Mouse (Mus musculus) kidney, postnatal 14 days (tissue): ENCODE measurements at regions not wholly inside any gene's neighbourhood (a gene's known extent, or its start where the extent isn't known, plus 50 kb on each side); places are given as distances from the start of the nearest gene placed in this dataset.

Experiments
- DNase-seq: peaks from one replicate; pipeline ENCODE4 v3.0.0; 2022; ENCODE audit warnings: mixed read lengths

DNA sequence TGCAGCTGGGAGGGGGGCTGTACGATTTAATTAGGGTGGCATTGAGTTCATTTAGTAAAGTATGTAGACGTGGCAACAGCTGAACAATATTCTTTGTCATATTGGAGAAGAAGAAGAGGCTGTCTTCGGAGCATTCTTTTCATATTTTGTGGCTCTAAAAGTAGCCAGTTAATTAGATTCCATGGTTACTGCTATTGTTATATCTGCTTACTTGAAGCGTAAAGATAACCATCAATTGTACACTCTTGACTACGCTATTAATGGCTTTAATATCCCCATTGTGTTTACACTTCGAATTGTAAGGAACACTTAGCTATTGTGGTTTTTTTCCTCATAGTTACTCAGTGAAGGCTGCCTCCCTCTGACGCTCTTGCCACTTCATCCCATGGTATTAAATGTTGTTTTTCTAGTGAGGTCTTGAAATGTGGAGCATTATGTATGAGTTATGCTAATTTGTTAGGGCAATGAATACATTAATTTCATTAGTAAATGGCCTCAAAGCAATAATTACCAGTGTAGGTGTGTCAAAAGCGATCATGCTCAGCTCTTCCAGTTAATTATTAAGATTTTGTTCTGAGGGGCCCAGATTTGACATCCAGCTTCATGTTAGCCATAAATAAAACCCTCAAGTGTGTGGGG is 415.0 kb downstream of the Lmo4 start:
- DNase-seq: no peak

- no peak for DNase-seq
Measured at GRCm38 (mm10) chr3:143786889-143787288, 418.1 kb downstream of the Lmo4 start.

- DNase-seq: no peak
Measured at GRCm38 (mm10) chr3:143784353-143784791, 420.6 kb downstream of the Lmo4 start.

DNA sequence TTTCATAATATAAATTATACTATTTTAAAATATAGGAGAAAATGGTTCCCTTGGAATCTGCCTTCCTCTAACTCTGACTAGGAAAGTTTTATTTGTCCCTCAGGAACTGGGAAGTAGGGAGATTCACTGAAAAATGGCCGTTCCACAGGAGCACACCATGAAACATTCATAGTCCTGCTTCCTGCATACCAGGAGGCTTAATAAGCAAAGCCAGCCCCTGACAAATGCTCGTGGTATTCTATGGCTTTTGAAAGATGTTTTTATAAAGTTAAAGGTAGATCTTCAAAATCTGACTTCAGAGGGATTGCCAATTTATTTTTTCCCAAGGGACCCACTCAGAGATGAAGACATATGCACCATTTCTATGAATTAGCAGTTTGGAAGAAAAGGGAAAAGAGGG is 426.9 kb downstream of the Lmo4 start:
- no peak for DNase-seq

DNA sequence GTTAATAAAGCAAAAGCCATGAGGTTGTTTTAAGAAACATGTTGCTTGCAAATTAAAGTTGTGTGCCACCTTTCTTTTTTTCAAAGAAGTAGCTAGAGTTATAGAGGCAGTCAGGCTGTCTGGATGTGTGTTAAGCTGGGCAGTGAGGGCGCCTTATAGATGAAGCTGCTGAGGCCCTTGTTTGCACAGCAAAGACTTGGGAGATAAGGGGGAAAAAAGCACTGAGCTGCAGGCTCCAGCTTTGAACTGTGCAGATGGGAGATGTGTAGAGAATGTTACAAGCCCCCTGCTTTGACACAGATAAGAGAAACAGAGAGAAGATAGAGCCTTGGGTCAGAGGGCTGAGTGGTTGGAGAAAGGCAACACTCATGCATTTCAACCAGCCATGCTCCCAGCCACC is 445.7 kb downstream of the Lmo4 start:
- DNase-seq: no peak

DNA sequence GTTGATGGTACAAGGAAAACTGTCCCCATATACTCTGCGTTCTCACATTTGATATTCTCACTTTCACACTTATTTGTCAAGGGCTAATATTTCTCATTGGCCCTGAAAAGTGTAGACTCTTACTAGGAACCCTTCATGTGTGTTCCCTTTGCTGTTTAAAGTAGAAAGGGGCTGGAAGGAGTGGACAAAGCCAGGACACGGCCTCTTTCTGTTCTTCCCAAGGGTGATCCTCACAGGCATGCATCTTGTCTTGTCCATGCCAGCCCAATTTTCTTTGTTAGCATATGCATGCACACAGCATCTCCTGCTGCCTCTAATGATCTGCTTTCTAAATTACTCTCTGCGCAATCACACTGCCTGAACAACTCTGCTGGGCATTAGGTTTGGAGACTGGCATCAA is 451.8 kb downstream of the Lmo4 start:
- no peak for DNase-seq

DNA sequence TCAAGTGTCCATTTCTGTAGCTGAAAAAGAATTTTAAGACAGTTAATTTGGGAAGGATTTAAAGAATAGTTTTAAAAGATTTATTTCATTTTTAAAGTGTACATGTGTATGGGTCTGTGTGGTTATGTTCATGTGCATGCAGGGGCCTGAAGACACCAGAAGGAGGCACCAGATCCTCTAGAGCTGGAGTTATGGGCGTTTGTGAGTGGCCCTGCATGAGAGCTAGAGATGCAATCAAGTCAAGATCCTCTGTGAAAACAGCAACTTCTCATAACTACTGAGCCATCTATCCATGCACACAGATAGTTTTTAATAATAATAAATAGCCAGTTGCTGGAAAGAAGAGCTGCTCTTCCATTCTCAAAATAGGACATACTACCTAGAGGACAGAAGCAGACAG is 452.4 kb downstream of the Lmo4 start:
- no peak for DNase-seq

GRCm38 (mm10) chr3:143750128-143750527 is 454.9 kb downstream of the Lmo4 start:
- DNase-seq: no peak

DNA sequence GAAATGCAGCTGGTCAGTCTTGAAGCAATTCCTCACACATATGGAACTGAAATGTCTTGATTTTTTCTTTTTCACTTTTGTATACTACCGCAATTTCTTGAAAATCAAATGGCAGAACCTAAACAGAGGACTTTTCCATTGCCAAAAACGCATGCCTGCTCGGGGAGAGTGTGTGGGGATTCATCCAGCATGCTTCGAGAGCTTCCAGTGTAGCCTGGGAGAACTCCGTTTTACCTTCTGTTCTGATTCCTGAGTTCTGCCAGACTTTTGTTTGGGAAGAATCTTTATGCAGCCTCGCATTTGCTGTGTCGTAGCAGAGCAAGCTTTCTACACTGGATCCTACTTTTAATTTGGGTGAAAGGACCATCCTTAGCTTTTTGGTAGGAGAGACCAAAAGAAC is 461.4 kb downstream of the Lmo4 start:
- DNase-seq: no peak

DNA sequence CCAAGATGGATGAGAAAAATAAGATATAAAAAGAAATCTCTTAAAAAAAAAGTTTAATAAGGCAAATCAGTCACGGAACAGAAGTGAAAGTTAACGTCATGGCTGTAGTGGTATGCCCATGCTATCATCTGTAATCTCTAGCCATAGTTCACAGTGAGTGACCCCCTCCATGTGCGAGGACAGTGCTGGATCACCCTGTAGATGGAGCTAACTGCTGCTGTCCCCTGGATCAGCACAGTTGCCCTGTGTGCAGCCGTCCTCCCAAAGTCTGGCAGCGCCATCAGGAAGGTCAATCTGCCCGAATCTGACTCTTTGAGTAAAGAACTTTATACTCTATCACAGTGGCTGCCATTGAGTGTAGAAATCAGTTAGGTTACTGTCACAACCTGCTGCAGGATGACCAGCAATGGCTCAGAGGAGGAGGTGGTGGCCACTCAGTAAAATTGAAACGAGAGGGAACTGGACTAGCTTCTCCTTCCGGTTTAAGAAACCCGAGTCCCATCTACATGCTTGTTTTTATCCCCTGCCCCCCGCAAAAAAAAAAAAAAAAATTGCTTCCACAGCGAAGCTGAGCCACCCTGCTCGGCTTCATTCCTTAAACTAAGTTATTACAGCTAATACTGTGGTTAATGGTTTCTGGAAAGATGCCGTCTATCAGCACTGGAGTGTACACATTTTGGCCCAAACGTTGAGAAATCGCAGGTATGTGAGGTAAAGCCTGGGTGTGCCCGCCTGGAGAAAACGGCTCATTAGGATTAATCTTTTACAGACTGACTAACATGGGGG is 462.0 kb downstream of the Lmo4 start:
- peak; percentile 42 for DNase-seq

GRCm38 (mm10) chr3:143738676-143739075 is 466.3 kb downstream of the Lmo4 start:
- DNase-seq: no peak

GRCm38 (mm10) chr3:143737844-143738243 is 467.2 kb downstream of the Lmo4 start:
- no peak for DNase-seq

DNA sequence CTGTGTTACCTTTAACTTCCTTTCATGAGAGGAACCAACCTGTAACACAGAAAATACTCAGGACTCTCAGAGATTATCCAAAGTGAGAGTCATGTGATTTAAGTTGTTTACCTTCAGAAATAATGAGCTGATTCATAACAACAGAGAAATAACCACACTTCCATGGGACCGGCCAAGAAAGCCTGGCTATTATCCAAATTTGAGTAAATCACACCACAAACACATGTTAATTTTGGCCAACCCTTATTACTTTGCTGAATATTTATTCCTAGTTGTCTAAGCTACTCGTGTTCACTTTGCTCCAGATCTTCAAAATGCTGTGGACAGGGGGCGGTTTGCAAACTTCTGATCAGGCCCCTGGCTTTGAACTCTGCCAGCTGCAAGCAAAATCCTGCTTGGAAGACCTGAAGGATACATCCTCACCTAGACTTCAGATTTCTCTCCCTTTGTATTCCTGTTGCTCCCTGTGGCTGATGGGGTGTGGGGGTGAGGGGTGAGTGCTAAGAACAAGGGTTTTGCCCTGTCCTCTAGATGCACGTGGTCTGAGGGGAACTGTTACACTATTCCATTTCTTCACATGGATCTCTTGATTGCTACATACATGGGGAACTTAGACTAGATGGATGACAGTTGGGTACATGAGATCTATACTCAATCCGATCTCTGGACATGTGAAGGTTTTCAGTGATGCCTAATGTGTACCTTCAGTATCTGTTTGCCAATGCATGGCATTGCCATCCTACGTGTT is 468.2 kb downstream of the Lmo4 start:
- no peak for DNase-seq

DNA sequence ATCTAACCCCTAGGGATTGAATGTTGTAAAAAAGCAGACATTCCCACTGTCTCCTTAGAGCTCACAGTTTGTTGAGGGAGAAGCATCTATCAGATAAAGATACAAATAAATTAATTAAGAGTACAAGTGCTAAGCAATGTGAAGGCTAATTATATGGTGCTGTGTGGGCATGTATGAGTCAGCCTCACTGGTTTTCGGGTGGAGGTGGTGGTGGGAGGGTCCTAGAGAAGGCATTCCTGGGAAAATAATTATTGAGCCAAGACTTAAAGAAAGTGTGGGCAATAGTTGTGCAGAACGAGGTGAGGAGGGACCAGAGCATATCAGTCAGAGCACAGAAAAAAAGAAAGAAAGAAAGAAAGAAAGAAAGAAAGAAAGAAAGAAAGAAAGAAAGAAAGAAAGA is 470.2 kb downstream of the Lmo4 start:
- no peak for DNase-seq

- DNase-seq: peak; percentile 54
Measured at GRCm38 (mm10) chr3:143732966-143733725, 471.9 kb downstream of the Lmo4 start.

GRCm38 (mm10) chr3:143729473-143730076 is 475.4 kb downstream of the Lmo4 start:
- DNase-seq: no peak

- no peak for DNase-seq
Measured at GRCm38 (mm10) chr3:143722571-143722970, 482.4 kb downstream of the Lmo4 start.

DNA sequence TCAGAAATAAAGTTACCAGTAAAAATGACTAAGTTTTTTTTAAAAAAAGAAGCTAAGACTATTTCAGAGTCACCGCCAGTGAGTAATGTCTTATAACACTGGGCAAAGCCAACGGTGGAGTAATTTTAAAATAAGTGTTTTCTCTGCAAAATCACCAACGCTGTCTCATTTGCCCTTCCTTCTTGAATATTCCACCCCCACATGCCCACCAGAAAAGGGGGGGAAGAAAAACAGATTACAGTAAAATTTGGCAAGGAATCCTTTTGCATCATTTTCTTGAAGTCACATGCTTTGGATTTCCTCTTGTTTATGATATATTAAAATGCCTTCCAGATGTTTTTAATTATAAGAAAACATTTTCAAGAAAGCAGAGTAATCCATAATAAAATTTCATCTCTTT is 482.9 kb downstream of the Lmo4 start:
- DNase-seq: no peak

GRCm38 (mm10) chr3:143713183-143713582 is 491.8 kb downstream of the Lmo4 start:
- no peak for DNase-seq

GRCm38 (mm10) chr3:143710805-143711469 is 494.1 kb downstream of the Lmo4 start:
- DNase-seq: no peak

DNA sequence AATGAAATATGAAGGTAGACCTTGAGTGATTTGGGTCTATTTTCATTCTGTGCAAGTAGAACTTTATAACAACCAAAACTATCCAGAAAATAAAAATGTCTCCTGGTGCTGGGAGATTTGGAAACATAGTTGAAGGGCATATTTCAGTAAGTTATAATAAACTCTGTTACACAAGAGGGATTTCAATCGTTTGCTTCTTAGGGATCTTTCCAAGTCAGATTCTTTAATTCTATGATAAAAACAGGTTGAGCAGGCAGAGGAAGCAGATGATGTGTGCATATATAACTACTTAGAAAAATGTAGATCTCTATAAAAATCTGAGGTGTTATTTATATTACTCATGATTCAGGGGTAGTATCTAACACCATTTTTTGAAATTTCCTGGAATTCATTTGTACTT is 498.3 kb downstream of the Lmo4 start:
- DNase-seq: no peak

DNA sequence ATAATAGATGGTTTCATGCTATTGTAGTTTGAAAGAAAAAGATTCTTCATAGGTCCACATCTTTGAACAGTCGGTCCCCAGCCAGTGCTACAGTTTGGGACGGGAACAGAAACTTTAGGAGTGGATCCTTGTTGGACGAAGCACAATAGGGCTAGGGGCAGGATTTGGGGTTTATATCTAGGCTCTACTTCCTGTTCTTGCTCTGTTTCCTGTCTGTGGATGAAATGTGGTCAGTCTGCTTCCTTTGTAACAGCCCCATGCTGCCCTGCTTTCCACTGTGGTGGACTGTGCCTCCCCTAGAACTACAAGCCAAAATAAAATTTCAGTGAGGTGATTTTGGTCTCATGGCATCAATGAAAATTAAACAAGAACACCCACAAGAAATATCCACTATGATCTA is 510.2 kb downstream of the Lmo4 start:
- no peak for DNase-seq
